Mouse (Mus musculus) hematopoietic stem cell, adult 5-6 weeks (primary cell): ENCODE results near the gene Ly6g6d. TPM values are rescaled to one million over a fixed set of nuclear protein-coding genes. Genes with fewer than 3 reads are reported as not detected.
A peak's percentile ranks its signal among the peaks of the same experiment; 100 is the strongest.

ENCODE experiments used
- ATAC-seq, 2 experiments: fragments of 125-278 bp in 1 of 2; replicated peaks in 1 of 2; 2 replicates each; pipeline ENCODE4 v1.8.0; 2016 to 2017; ENCODE audit warnings: inconsistent platforms in 2 of 2, mild to moderate bottlenecking in 2 of 2, moderate number of reproducible peaks in 2 of 2, low read depth in 1 of 2, moderate TSS enrichment in 1 of 2; ENCODE audit not compliant: low FRiP score in 2 of 2, poor library complexity in 2 of 2, severe bottlenecking in 2 of 2, insufficient read depth in 1 of 2, low TSS enrichment in 1 of 2
- total RNA-seq: library from RNA; stranded (forward); fragments of 172-1452, 232-1000 nt; gene quantifications from 2 replicates; pipeline ENCODE4 v1.2.3, GENCODE M21; 2017

Gene Ly6g6d
- total RNA-seq, 1 experiment from 2014 or later, result not detected

GRCm38 (mm10) chr17:35080248-35080647 lies 2.4 kb upstream of the Ly6g6d start:
- ATAC-seq, result no peak

- ATAC-seq, result no peak; a peak in 1 of 4 replicates
These were observed 1.9 kb upstream of the Ly6g6d start for GRCm38 (mm10) chr17:35079778-35080177.

GRCm38 (mm10) chr17:35077285-35077684 lies 580 bp downstream of the Ly6g6d start:
- ATAC-seq, result no peak

GRCm38 (mm10) chr17:35076507-35077176 lies 1.2 kb downstream of the Ly6g6d start, which contains the start of gene Ly6g6e:
Gene Ly6g6e, plus strand, starts transcription at chr17:35076902.
- no peak for ATAC-seq

- ATAC-seq, result peak; percentile 31 to 35; a peak in 2 of 4 replicates
These were observed 3.8 kb downstream of the Ly6g6d start for GRCm38 (mm10) chr17:35074097-35074496.

- no peak for ATAC-seq
These were observed 6.4 kb downstream of the Ly6g6d start for GRCm38 (mm10) chr17:35071454-35071853.

- ATAC-seq, result no peak
These were observed 7.2 kb downstream of the Ly6g6d start for GRCm38 (mm10) chr17:35070556-35071229.

GRCm38 (mm10) chr17:35068213-35068914 lies 9.5 kb downstream of the Ly6g6d start:
- ATAC-seq, result no peak

GRCm38 (mm10) chr17:35066084-35066483 lies 11.8 kb downstream of the Ly6g6d start, which contains the start of gene Mpig6b:
Gene Mpig6b, minus strand, starts transcription at chr17:35066184.
- no peak for ATAC-seq

GRCm38 (mm10) chr17:35064951-35065947 lies 12.6 kb downstream of the Ly6g6d start, which contains the start of gene Ly6g6c:
Gene Ly6g6c, plus strand, starts transcription at chr17:35065388.
- ATAC-seq, result peak; percentile 33 to 40; a peak in 2 of 4 replicates

- ATAC-seq, result no peak
These were observed 13.4 kb downstream of the Ly6g6d start for GRCm38 (mm10) chr17:35064378-35064877.

- ATAC-seq, result no peak
These were observed 14.4 kb downstream of the Ly6g6d start for GRCm38 (mm10) chr17:35063466-35063865.

- no peak for ATAC-seq
These were observed 16.6 kb downstream of the Ly6g6d start for GRCm38 (mm10) chr17:35061299-35061698.

- no peak for ATAC-seq
These were observed 17.0 kb downstream of the Ly6g6d start for GRCm38 (mm10) chr17:35060737-35061297.

- ATAC-seq, result no peak
These were observed 17.8 kb downstream of the Ly6g6d start for GRCm38 (mm10) chr17:35060071-35060470.
